ENCODE assay signal across 8 mouse cellular contexts in the genomic region with DNA sequence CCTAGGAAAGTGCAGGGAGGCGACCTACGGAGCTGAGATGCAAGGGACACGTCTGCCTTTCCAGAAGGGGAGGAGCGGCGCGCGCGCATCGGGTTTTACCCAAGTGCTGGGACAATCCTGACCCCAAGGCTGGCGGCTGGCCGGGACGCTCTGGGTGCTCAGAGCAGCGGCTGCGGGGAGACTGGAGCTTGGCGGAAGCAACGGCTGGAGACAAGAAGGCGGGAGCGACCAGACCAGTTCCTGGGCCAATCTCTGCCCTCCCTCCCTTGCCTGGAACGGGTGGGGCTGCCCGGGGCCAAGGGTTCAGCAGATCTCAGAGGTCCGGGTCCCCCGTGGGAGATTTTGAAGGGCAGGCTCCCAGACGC. TPM values are rescaled to one million over a fixed set of nuclear protein-coding genes. Genes with fewer than 3 reads are reported as not detected.
DNase-seq lines count a peak whose midpoint lies in the region; ATAC-seq lines count a peak whose summit lies in the region.

A gene (minus strand): TSS at position 89 of the 365 bp plus-strand sequence.

- peak within 1 kb of the TSS; percentile 16; the same call in 1 of the 2 replicates for H3K4me2 ChIP-seq in forebrain, embryonic 16.5 days (ENCODE audit: low read length)
- peak within 1 kb of the TSS; percentile 29 for H3K4me2 ChIP-seq in hindbrain, embryonic 11.5 days (replicated peaks; ENCODE audit: low read depth, low read length)

- H3K9ac ChIP-seq in forebrain, embryonic 16.5 days (replicated peaks; ENCODE audit: low read depth, low read length): no peak within 1 kb of the TSS
- H3K9ac ChIP-seq in hindbrain, embryonic 11.5 days (ENCODE audit: low read depth, low read length): peak within 1 kb of the TSS; percentile 32

- no peak within 1 kb of the TSS for H3K4me3 ChIP-seq in forebrain, embryonic 16.5 days (replicated peaks; ENCODE audit: low read length)
- peak within 1 kb of the TSS; percentile 1; the same call in 1 of the 2 replicates for H3K4me3 ChIP-seq in hindbrain, embryonic 11.5 days (ENCODE audit: low read depth, low read length)

- H3K27ac ChIP-seq in forebrain, embryonic 16.5 days (ENCODE audit: low read length): no peak within 1 kb of the TSS
- H3K27ac ChIP-seq in hindbrain, embryonic 11.5 days (ENCODE audit: low read depth, low read length): no peak within 1 kb of the TSS

- H3K27me3 ChIP-seq in forebrain, embryonic 16.5 days (replicated peaks; ENCODE audit: control insufficient read depth, insufficient read depth, low read length): 0 out of 2 replicates have a peak, but pooled peaks cover 5% of the 10 kb centered on the region
- H3K27me3 ChIP-seq in hindbrain, embryonic 11.5 days (ENCODE audit: control insufficient read depth, insufficient read depth, low read length): peaks cover 8% of the 10 kb centered on the region; the same call in 1 of the 2 replicates

- H3K4me1 ChIP-seq in forebrain, embryonic 16.5 days (replicated peaks; ENCODE audit: control insufficient read depth, insufficient read depth, low read length): peaks cover 5% of the 10 kb centered on the region
- peaks cover 2% of the 10 kb centered on the region; the same call in 1 of the 2 replicates for H3K4me1 ChIP-seq in hindbrain, embryonic 11.5 days (replicated peaks; ENCODE audit: control insufficient read depth, insufficient read depth, low read length)

- peak; percentile 69 for DNase-seq in adrenal gland, adult 2 months
- DNase-seq in hindbrain, embryonic 11.5 days (ENCODE audit: low spot score): peak; percentile 43
- no peak for DNase-seq in layer of hippocampus, postnatal 36 days
- DNase-seq in lung, postnatal 25 days (ENCODE audit: low spot score): peak; percentile 65
- DNase-seq in spleen, postnatal 10 days (ENCODE audit: low spot score in 2 of 2): peak; percentile 53 to 76

- WGBS in forebrain, embryonic 16.5 days: 9% methylated on average over 23 of the region's 23 CpGs
- 5% methylated on average over 23 of the region's 23 CpGs for WGBS in hindbrain, embryonic 11.5 days

- H3K9me3 ChIP-seq in forebrain, embryonic 16.5 days (ENCODE audit: control insufficient read depth, low read length): no peaks in the 10 kb centered on the region
- no peaks in the 10 kb centered on the region for H3K9me3 ChIP-seq in hindbrain, embryonic 11.5 days (ENCODE audit: control insufficient read depth, low read length)

- ATAC-seq in CD4-positive, CD25-positive, alpha-beta regulatory T cell, adult 4 months: peak; percentile 6
- ATAC-seq in forebrain, embryonic 16.5 days: no peak
- ATAC-seq in hindbrain, embryonic 11.5 days (ENCODE audit: low FRiP score): no peak
- no peak; the same call in 1 of the 2 replicates for ATAC-seq in frontal cortex, adult (ENCODE audit: low TSS enrichment)

- no peaks in the 10 kb centered on the region for H3K36me3 ChIP-seq in forebrain, embryonic 16.5 days (ENCODE audit: control insufficient read depth, insufficient read depth)
- H3K36me3 ChIP-seq in hindbrain, embryonic 11.5 days (ENCODE audit: control insufficient read depth, insufficient read depth, low read length): no peaks in the 10 kb centered on the region

RNA-seq across cellular contexts. Expression of the gene that starts here (rescaled TPM):
- polyA plus RNA-seq in CD4-positive, CD25-positive, alpha-beta regulatory T cell, adult 4 months (2017; shearing (Covaris generic)): 10 to 100 TPM in 1 of 2 experiments, 1 to 10 TPM in 1; 2.5 to 10.2 TPM
- 10 to 100 TPM; 46.7 to 84.2 TPM for total RNA-seq in adrenal gland, adult 2 months (2021)
- 21.2 and 23.2 TPM in 2 replicates for polyA plus RNA-seq in adrenal gland, adult 2 months (2012; rRNA removed)
- 1.1 and 1.5 TPM in 2 replicates for polyA plus RNA-seq in forebrain, embryonic 16.5 days (2015; fragmentation: Nextera tagmentation; extraction: Ambion mirVana)
- polyA plus RNA-seq in hindbrain, embryonic 11.5 days (2014; fragmentation: Nextera tagmentation; extraction: Ambion mirVana): 1.4 and 1.7 TPM in 2 replicates
- 10 to 100 TPM; 50.8 to 52.0 TPM for total RNA-seq in layer of hippocampus, postnatal 36 days (2021)

Comparison
In these comparisons a context has a peak if more than half of its experiments do, and no peak if none do; other contexts are left out.
1. DNase-seq: peak in adrenal gland, adult 2 months (single experiment), hindbrain, embryonic 11.5 days (single experiment), lung, postnatal 25 days (single experiment) and spleen, postnatal 10 days (2 of 2); none in layer of hippocampus, postnatal 36 days (0 of 2).